ENCODE assay signal across 8 mouse cellular contexts in genomic region chr6:100562719-100563551, GRCm38 (mm10).
A peak's percentile ranks its signal among the peaks of the same experiment; 100 is the strongest.
DNase-seq lines count a peak whose midpoint lies in the region; ATAC-seq and TF ChIP-seq lines count a peak whose summit lies in the region.

No protein-coding gene starts in this region.

- peak; percentile 16; the same call in 1 of the 2 replicates for ATAC-seq in kidney, postnatal 0 days (replicated peaks; ENCODE audit: low FRiP score, low read depth)
- ATAC-seq in liver, embryonic 11.5 days (replicated peaks; ENCODE audit: low FRiP score) = no peak; the same call in 1 of the 2 replicates

- H3K27ac ChIP-seq in kidney, postnatal 0 days = no peak overlapping the region
- no peak overlapping the region for H3K27ac ChIP-seq in liver, embryonic 11.5 days (ENCODE audit: low read depth, low read length)

- no peaks in the 10 kb centered on the region for H3K9me3 ChIP-seq in kidney, postnatal 0 days (replicated peaks; ENCODE audit: low read length)
- no peaks in the 10 kb centered on the region for H3K9me3 ChIP-seq in liver, embryonic 11.5 days (ENCODE audit: control insufficient read depth, low read length)

- no peaks in the 10 kb centered on the region for H3K36me3 ChIP-seq in kidney, postnatal 0 days (ENCODE audit: insufficient read depth, low read length)
- H3K36me3 ChIP-seq in liver, embryonic 11.5 days (ENCODE audit: control insufficient read depth, insufficient read depth, low read length) = no peaks in the 10 kb centered on the region

- 3% methylated on average over 51 of the region's 51 CpGs for WGBS in kidney, postnatal 0 days
- WGBS in liver, embryonic 11.5 days = 2% methylated on average over 51 of the region's 51 CpGs

- H3K4me2 ChIP-seq in kidney, postnatal 0 days (ENCODE audit: low read length) = peak overlapping the region; percentile 76
- H3K4me2 ChIP-seq in liver, embryonic 11.5 days = peak overlapping the region; percentile 97

- peaks cover 9% of the 10 kb centered on the region; the same call in 1 of the 2 replicates for H3K4me1 ChIP-seq in kidney, postnatal 0 days (replicated peaks; ENCODE audit: insufficient read depth, low read length)
- peaks cover 7% of the 10 kb centered on the region; the same call in 1 of the 2 replicates for H3K4me1 ChIP-seq in liver, embryonic 11.5 days (replicated peaks; ENCODE audit: control insufficient read depth, insufficient read depth, low read length)

- 0 out of 2 replicates have a peak overlapping the region, but pooled peaks have one; percentile 35 for H3K9ac ChIP-seq in kidney, postnatal 0 days (ENCODE audit: low read depth, low read length)
- H3K9ac ChIP-seq in liver, embryonic 11.5 days (ENCODE audit: low read depth, low read length) = peak overlapping the region; percentile 54

- peak; percentile 23 for DNase-seq in ovary, postnatal 36 days (ENCODE audit: low spot score)
- no peak for DNase-seq in ovary, postnatal 10 days (ENCODE audit: low spot score)
- DNase-seq in cerebellum, postnatal 25 days = peak; percentile 70 to 80
- peak; percentile 12 for DNase-seq in gastrocnemius, postnatal 25 days
- DNase-seq in kidney, postnatal 0 days (ENCODE audit: low spot score) = peak; percentile 37
- DNase-seq in liver, embryonic 11.5 days (ENCODE audit: low spot score) = no peak
- peak; percentile 35 for DNase-seq in naive thymus-derived CD4-positive, alpha-beta T cell, adult 2 months (ENCODE audit: low read depth)
- DNase-seq in thymus, postnatal 25 days = peak; percentile 67

- peak overlapping the region; percentile 31 for H3K4me3 ChIP-seq in kidney, postnatal 0 days (replicated peaks; ENCODE audit: low read depth, low read length)
- H3K4me3 ChIP-seq in liver, embryonic 11.5 days (ENCODE audit: low read depth, low read length) = peak overlapping the region; percentile 52

- TF ChIP-seq CTCF in kidney, postnatal 0 days (IDR thresholded peaks at IDR 0.05; ENCODE audit: low read depth) = no peak

- peaks cover 17% of the 10 kb centered on the region for H3K27me3 ChIP-seq in kidney, postnatal 0 days (ENCODE audit: insufficient read depth, low read length)
- peaks cover 38% of the 10 kb centered on the region for H3K27me3 ChIP-seq in liver, embryonic 11.5 days (replicated peaks; ENCODE audit: control insufficient read depth, insufficient read depth, low read length)

Comparison
In these comparisons a context has a peak if more than half of its experiments do, and no peak if none do; other contexts are left out.
1. DNase-seq: peak in ovary, postnatal 36 days (single experiment), cerebellum, postnatal 25 days (2 of 2), gastrocnemius, postnatal 25 days (single experiment), kidney, postnatal 0 days (single experiment), naive thymus-derived CD4-positive, alpha-beta T cell, adult 2 months (single experiment) and thymus, postnatal 25 days (single experiment); none in ovary, postnatal 10 days (single experiment) and liver, embryonic 11.5 days (single experiment).